Mouse (Mus musculus): ENCODE measurements at regions not wholly inside any gene's neighbourhood (a gene's known extent, or its start where the extent isn't known, plus 50 kb on each side); places are given as distances from the start of the nearest gene placed in this dataset.

GRCm38 (mm10) chr15:13859193-13859592 lies 685.7 kb upstream of the Cdh6 start:
- CTCF ChIA-PET: no interaction called here

DNA sequence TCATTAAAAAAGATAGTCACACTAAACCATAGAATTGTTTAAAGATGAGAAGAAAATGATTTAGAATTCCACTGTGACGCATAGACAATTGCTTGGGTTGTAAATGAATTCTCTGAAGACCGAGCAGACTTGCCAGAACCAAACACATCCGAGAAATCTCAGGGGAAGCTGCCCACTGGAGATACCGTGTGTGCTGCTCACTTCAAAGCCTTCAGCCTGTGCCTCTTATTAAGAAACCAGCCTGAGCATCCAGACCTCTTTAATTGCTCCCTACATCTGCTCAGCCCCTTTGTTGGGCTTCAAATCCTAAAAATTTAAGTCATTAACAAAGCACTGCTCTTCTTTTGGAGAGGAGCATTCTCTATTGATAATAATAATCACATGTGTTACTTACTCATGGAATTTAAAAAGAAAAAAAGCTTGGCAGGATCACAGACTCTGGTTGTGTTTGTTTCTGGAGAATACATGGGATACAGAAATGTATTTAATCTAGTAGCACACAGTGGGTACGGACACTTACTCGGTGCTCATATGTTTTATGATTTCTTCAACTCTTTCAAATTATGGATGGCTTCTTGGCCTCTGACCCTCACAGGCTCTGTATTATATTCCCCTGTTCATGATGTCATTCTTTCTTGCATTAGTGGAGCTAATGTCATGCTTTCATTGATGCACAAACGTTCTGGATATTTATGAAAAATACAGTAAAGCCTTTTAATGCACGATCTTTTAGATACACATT lies 680.8 kb upstream of the Cdh6 start:
- CTCF ChIA-PET: interaction anchor here (0.6 kb wide), 1 partner anchor 48 kb away, joined by 7 read pairs; no protein-coding TSS in a partner anchor
